Mouse (Mus musculus) testis, postnatal 14 days (tissue): ENCODE results near the gene Castor1.

Source experiments
- DNase-seq: peaks from one replicate; pipeline ENCODE4 v3.0.0; 2021; ENCODE audit warnings: low spot score

Gene Castor1

GRCm38 (mm10) chr11:4235052-4235655, 17.1 kb downstream of the Castor1 start:
- DNase-seq = no peak

GRCm38 (mm10) chr11:4235665-4236545, 17.9 kb downstream of the Castor1 start, which contains the start of gene Osm:
Osm (plus strand) TSS chr11:4236420.
- DNase-seq = no peak

- DNase-seq = no peak
These were observed 18.6 kb downstream of the Castor1 start for GRCm38 (mm10) chr11:4236546-4237067.

DNA sequence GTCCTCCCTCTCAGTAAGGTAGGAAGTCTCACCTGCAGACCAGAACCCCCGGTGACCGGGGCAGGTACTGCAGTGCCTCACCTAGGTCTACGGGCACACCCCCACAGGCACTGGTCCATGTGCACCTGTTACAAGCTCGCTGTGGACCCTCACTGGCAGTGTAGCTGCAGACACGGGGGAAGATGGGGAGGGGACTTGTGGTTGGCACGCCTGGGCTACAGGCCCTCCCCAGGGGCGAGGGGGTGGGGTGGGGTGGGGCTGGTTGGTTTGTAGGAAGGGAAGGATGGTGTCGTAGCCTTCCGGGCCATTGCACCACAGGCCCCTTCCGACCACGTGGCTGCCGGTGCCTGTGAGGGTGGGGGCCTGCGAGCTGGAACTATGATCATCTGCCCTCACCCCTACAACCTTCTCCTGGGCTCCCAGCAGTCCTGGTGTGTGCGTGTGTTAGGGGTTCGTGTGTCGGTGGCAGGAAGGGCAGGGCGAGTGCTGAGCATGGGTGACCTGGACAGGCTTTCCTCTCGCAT, 19.4 kb downstream of the Castor1 start:
- DNase-seq = no peak

GRCm38 (mm10) chr11:4238167-4238566, 20.1 kb downstream of the Castor1 start:
- no peak for DNase-seq

DNA sequence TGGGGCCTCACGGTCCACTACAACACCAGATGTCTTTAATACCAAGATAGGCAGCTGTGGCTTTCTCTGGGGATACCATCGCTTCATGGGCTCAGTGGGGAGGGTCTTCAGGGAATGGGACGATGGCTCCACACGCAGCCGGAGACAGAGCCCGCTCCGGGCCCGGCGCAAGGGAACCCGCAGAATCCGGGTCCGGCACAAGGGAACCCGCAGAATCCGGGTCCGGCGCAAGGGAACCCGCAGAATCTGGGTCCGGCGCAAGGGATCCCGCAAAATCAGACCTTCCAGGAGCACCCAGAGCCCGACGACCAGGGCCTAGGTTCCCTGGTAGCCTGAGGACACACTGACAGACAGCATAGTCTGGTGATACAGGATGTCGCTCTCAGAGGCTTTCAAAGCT, 21.7 kb downstream of the Castor1 start:
- no peak for DNase-seq

- no peak for DNase-seq
These were observed 22.1 kb downstream of the Castor1 start for GRCm38 (mm10) chr11:4240151-4240550.

GRCm38 (mm10) chr11:4241180-4241579, 23.2 kb downstream of the Castor1 start:
- DNase-seq = no peak

GRCm38 (mm10) chr11:4246126-4246525, 28.1 kb downstream of the Castor1 start:
- no peak for DNase-seq

DNA sequence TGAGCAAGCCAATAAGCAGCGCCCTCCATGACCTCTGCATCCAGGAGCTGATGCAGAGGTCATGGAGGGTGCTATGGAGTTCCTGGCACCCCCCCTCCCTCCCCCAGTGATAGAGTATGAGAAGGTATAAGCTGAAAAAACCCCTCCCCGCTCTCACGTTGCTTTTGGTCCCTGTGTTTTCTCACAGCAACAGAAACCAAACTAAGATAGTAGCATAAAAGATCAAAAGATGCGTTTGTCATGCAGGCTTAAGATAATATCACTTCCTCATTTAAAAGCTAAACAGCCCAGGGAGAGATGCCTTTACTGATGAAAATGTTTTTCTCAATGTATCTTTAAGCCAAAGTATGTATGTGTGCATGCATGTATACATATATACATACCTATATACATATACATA, 28.6 kb downstream of the Castor1 start:
- DNase-seq = no peak

DNA sequence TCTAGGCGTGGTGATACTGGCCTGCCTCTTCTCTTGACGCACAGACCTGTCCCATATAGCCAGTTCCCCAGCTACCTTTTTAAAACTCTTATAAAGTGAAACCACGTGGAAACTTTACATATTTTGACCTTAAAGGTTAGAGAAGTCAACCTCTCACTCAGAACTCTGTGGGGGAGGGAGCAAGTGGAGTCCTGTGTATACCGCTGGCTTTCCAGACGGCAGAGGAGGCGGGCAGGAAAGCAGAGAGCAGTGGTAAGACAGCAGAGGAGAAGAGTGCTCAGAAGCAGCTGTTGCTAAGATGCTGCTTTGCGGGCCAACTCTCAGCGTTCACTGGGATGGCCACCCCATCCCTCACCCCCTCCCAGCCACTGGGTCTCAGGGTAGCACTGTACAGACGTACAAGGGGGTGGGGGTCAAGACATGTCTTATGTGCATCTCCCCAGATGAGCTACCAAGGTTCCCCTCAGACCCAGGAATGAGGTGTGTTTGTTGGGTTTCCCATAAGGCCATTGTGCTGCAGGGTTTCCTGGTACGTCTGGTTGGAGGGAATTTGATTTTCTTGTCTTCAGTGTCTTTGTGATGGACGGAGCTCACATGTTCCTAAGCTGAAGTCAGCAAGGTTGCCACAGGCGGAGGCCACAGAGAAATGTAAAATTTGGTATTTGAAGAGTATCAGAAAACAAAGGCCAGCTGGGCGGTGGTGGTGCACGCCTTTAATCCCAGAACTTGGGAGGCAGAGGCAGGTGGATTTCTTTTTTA, 29.4 kb downstream of the Castor1 start:
- no peak for DNase-seq

DNA sequence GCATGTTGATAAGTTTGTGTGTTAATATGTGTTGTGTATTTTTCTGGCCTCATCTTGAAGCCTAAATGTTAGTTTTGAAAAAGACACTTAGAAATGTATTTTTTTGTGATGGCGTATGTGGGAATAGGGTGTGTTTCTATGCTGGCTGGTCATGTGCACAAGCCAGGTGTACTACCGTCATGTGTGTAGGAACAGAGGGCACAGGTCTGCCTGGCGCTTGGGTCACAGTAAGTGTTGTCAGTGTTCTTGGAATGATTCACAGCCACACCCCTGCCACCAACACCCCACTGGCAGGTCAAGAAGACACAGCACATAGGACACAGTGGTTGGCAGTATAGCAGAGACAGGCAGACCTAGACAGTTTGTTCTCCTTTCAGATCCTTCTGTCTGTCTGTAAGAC, 31.1 kb downstream of the Castor1 start:
- DNase-seq = no peak

DNA sequence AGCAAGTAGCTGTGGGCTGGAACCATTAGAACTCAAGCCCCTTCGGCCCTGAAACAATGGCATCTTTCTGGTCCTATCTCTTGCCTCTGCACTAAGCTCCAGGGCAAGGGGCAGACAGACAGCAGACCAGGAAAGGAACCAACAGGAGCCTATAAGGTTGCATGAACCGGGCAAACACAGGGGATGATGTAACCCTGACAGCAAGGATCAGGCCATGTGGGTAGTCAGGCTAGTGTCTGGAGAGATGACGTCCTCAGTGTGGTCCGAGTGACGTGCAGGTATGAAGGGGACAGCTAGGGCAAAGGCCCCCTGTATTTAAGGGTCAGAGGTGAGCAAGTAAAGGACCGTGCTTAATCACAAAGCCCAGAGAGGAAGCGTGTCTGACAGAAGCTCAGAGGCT, 32.3 kb downstream of the Castor1 start:
- no peak for DNase-seq

DNA sequence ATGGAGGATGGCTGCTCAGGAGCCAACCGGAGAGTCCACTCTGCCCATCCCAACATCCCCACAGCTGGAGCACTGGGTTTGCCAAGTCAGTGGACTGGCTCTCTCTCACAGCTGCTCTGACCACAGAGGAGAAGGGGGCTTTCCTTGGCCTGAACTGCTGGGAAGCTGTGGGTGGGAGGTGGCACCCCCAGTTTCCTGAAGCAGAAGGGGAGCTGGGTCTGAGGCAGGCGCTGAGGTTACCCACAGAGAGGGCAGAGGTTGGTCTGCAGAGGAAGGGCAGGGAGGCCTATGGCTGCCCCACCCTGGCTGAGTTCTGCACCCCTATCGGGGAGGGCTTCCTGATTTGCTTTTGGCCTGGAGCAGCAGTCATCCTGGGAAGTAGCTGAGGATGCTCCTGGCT, 33.4 kb downstream of the Castor1 start:
- no peak for DNase-seq

- no peak for DNase-seq
These were observed 34.9 kb downstream of the Castor1 start for GRCm38 (mm10) chr11:4252886-4253285.

- DNase-seq = no peak
These were observed 39.0 kb downstream of the Castor1 start, which contains the start of gene Lif for GRCm38 (mm10) chr11:4256846-4257607. Lif (plus strand) TSS chr11:4257557.

GRCm38 (mm10) chr11:4257756-4258155, 39.7 kb downstream of the Castor1 start:
- DNase-seq = no peak

DNA sequence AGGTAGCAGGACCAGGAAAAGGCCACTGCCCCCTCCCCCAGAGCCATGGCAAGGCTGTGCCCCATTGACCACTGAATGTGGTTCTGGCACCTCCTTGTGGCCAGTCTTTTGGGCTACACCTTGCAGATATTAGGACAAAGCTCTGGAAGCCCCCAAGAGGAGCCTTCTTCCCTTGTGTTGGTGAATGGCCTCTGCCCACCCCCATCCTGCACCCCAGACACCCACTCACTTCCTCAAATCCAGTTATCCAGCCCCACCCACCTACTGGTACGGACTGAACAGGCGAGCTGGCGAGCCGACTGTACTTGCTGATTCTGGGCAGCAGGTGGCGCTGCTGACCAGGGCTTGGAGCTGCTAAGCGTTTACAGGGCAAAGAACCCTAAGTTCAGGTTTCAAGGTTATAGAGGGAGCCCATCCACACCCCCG, 40.6 kb downstream of the Castor1 start:
- DNase-seq = peak; percentile 73

DNA sequence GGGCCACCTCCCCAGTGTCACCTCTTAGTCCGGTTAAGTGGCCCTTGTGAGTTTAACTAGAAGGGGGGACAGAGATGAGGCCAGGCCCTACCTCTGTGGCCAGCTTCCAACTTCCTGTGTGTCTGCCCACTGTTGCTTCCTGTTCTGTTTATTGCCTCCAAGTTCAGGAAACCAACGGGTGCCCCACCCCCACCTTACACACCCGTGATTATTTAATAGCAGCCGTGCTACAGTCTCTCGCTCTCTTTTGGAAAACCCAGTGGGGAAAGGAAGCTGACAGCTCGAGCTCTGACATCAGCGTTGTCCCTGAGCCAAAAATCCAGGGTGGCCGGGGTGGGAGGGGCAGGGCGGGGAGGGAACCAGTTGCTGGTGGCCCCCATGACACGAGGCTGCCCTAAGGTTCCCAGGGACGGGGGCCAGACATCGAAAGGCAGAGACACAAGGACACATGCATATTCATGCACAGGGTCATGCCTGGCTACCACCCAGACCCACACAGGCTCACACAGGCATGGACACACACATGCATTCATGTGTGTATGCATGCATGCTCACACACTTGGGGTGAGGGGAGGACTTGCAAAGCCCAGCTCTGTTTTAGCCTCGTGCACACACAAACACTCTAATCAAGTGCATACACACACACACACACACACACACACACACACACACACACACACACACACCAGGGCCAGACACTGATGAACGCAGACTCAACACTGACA, 42.6 kb downstream of the Castor1 start:
- DNase-seq = no peak

DNA sequence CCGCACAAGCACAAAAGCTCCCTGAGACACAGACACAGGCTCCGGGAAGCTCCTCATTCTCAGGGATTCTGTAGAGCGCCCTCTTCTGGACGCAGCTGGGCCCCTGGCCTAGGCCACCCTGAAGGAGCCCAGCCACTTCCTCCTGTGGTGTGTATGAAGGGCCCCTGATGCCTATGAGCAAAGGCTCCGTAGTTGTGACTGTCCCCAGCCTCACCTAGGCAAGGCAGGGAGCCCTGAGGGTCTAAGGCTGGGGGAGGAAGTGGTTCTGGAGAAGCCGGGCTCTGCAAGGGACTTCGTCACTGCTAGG, 43.1 kb downstream of the Castor1 start:
- DNase-seq = no peak

GRCm38 (mm10) chr11:4261969-4262368, 43.9 kb downstream of the Castor1 start:
- no peak for DNase-seq
